Mouse (Mus musculus) liver, adult 2 months (tissue): ENCODE measurements at regions not wholly inside any gene's neighbourhood (a gene's known extent, or its start where the extent isn't known, plus 50 kb on each side); places are given as distances from the start of the nearest gene placed in this dataset.

Source experiments
- CTCF ChIP-seq: fragments of 200-500 bp; IDR thresholded peaks from 2 replicates; pipeline ENCODE4 v1.5.1; 2011; ENCODE audit warnings: low read depth, low read length, control low read depth
- POLR2A ChIP-seq: fragments of 200-500 bp; IDR thresholded peaks from 2 replicates; pipeline ENCODE4 v1.6.1; 2011; ENCODE audit warnings: low read length, control low read depth; ENCODE audit not compliant: insufficient read depth; ENCODE audit errors: extremely low read depth

DNA sequence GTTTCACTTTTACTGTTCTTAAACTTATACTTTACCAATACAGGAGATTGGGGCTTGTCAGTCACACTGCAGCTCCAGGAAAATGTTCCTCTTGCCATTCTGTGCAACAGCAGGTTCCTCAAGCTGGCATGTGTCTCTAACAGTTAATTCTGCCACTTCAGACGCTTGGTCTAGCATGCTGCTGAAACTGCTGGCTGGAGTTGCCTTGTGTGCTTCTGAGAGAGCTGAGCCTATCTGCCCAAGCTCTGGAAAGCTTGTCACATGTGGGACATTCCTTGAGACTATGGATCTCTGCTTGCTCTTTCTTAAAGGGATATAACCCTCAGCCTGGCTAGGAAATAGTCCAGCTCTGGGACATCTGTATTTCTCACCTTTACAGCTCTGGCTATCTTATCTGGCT lies 138.9 kb upstream of the 1700008P02Rik start:
- TF ChIP-seq POLR2A (no peak), CTCF (no peak)
